Mouse (Mus musculus): ENCODE measurements around the gene Gm3415.

DNA sequence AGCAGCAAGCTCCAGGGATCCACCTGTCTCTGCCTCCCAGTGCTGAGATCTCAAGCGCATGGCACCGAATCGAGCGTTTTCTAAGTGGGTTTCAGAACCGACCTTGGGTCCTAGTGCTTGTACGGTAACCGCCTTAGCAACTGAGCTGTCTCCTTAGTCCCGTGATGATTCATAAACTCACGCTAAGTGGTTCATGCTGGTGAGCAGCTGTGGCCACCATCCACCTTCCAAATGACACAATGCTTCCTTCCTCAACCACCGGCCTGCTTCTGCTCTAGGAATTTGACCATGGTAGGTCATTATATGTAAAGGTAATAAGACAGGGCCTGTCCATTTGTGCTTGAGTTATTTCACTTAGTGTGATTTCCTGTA is 41.6 kb downstream of the Gm3415 start:
- TF ChIP-seq CTCF (IDR thresholded peaks at IDR 0.05) (no peak), EP300 (IDR thresholded peaks at IDR 0.05) (no peak)

Data from lung, postnatal 0 days (tissue).